Mouse (Mus musculus): ENCODE measurements at regions not wholly inside any gene's neighbourhood (a gene's known extent, or its start where the extent isn't known, plus 50 kb on each side); places are given as distances from the start of the nearest gene placed in this dataset.

DNA sequence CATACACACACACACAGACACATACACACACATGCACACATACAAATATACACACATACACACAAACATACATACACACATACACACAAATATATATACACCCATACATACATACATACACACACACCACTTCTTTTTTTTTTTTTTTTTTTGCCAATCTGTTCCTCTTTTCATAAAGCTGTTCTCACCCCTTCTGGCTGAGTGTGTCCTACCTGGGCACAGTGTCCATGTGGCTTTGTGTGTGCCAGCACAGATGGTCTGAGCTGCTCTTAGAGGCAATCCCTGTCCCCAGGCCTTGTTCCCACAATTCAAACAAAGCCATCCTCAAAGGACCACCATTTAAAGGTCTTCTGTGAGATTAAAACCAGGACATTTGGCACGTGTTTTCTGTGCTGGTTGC is 127.6 kb upstream of the Prep start:
- no peak for DNase-seq

DNA sequence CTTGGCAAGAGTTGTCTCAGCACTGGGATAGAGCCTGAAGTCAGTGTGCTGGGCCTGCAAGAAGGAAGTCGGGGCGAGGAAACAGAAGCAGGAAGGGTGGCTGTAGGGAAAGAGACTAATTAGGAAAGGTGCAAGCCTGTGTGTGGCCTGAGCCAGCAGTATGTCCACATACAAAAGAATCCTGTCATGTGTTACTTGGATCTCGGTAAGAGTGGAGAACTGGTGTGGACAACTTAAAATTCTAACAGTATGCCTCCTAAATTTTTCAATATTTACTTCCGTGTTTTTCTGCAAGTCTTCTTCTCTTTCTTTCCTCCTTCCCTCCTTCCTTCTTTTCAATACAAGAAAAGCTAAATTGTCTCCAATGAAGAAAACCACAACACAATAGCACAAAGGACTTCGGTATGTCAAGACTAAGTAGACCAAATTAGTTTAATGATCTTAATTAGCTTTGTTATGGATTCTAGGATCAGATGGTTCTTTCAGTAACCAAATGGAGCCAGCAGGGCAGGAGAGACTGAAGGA is 130.0 kb upstream of the Prep start:
- DNase-seq = no peak

DNA sequence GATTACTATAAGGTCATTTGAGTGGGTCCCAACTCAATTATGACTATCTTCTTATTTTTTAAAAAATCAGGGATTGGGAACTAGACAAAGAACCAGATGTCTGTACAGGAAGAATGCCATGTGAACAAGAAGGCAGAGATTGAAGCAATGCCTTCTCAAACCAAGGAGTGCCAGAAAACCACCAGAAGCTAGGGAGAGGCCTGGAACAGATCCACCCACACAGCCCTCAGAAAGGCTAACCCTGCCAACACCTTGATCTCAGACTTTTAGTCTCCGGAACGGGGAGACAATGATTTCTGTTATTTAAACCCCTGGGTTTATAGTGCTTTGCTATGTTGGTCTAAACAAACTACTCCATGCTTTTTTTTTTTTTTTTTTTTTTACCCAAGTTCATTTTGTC is 136.2 kb upstream of the Prep start:
- no peak for DNase-seq

DNA sequence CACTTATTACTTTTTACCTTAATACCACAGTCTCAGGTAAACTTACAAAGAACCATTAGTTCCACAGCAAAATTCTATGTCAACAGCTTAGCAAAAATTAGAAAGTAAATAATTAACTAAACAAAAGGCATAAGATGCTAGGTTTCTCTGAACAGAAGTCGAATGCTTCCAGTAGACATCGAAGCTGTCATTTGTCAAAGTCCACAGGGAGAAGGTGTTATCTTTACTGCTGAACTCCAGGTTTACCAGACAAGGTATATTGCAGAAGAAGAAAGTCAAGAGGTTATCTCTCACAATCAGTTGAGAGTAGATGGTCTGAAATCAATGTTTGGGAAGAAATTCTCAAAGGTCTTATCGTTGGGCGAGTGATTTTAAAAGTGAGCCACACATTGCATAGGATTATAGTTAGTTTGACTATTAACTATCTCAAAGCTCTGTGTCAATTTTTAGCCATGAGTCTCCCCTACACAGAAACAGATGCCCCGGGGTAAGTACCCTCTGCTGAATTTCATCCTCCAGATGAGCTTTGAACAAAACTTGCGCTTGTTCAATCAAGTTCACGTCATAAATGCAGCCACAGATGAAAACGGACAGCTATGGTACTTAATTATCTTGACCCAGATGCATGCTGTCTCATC is 153.1 kb upstream of the Prep start:
- no peak for DNase-seq

DNA sequence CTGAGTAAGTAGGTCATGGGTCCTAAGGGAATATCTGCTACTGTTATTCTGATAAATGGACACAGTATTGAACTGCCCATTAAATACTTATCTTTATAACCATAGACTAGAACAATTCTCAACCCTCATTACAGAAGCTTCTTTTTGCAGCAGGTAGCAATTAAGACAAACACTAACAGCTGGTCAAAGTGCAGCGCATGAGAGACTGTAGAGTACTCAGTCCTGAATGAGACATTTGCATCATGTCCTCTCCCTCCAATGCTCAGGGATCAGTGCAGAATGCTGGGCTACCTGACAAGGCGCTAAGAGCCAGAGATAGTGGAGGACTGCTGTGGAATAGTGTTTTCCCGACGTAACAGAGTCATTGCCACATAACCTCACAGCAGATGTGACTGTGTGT is 162.5 kb upstream of the Prep start:
- no peak for DNase-seq

DNA sequence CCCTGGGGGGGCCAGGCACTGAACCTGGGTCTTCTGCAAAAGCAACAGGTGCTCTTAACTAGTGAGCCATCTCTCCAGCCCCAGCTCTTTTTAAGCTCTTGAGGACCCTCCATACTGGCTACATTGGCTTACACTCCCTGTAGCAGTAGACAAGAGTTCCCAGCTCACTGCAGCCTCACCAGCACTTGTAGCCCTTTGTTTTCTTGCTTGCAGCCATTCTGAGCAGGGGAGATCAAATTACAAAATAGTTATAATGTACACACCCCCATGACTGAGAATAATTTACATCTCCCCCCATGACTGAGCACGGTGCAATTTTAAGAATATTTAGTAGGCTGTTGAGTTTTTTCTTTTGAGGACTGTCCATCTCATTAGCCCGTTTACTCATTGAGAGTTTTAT is 165.8 kb upstream of the Prep start:
- no peak for DNase-seq

DNA sequence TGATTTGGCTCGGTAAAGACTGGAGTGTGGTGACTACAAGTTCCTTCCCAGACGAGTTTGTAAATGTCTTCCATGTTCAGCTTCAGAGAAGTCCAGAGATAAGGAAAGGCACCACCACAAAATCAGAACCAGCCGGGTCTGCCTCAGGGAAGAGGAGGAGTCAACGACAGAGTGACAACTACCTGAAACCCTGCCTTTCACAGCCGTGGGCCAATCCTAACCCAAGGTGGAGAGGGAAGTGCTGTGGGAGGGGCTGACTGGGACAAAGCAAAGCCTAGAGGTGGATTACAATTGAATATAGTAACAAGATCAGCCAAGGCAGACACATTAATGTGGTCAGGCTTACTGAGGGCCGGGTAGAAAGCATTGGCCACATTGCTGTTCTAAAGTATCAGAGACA is 174.9 kb upstream of the Prep start:
- no peak for DNase-seq

DNA sequence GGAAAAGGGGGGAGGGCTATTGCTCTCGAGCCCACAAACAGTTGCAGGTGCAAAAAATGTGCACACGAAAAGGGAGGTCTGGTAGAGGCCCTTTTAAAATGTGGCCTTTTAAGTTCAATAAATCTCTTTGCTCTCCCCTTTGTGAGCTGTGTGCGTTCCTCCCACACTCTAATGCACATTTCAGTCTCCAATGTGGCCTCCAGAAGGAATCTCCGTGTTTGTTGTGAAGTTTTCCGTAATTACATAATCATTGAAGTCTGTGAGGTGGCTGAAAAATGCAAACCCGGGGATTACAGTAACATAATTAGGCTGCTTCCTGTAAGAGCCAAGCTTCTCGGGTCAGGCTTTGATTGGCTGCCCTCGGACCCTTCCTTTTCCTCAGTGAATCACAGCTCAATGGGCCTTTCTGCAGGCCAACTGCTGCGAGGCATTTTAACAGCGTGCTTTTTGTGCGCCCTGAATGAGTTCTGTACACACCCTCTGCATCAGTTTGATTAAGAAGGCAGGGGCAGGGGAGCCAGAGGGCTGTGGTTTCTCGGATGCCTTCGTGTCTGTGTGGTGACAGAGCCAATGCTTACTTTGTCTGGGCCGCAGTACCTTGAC is 179.8 kb upstream of the Prep start:
- no peak for DNase-seq

DNA sequence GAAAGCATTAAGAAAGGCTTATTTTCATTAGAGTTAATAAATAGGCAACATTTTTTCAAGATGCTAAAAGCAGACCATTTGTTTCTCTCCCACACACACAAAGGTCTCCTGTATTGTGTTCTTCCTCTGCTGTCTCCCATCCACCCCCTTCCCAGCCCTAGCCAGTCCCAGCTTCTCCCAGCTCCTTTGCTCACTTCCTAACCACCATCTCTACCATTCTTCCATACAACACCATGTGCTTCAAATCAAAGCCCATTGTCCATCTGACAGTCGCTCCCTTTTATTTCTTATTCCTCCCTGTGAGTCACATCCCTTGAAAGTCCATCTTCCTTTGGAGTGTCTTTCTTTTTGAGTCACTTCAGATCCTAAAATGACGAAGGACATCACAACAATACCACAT is 185.0 kb upstream of the Prep start:
- DNase-seq = no peak

DNA sequence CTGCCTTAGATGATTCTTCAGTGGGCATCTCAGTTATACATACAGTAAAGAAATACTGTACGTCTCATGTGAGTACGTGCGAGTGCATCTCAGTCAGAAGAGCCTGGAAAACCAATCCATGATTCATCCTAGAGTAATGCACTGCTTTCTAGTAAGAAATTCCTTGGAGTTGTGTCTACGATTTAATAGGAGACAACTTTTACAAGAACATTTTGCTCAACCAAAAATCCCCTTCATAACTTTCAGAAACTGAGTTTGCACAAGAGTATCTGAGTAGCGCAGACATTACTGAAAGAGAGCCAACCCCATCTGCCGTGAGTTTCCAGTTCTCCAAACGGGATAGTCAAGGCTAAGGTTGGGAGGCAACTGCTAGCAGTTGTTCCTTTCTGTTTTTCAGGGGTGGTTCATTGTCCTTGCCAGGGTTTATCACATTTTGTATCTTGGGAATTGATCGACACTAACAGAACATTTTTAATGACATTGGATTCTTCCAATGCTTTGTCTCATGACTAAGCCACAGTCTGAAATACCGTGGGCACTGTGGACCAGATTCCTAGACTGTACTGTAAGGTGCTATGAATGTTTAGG is 189.8 kb upstream of the Prep start:
- no peak for DNase-seq

DNA sequence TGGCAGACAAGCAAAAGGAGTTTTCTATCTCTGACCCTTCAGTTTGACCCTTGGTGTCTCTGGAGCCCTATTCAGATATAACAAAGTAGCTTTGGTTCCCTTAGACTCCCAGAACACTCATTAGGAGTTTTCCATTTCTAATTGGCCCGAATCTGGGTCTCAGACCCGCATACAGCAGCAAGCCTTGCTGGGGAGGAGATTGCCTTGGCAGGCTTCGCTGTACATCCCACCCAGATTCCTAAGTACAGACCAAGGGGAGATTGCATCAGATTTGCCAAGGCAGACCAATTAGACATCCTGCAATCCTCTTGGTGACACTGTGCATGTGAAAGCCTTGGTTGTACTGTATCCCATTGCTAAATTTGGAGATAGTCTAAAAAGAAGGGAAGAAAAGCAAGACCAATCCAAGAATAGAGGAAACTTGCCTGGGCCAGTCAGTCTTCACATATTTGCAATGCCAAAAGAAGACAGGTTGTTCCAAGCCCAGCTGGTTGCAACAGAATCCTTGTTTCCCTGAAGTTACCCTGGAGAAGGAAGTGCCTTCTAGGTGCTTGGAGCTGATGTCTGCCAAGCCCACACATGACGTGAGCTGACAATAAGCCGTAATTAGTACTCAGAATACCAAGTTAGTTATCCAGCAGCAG is 193.2 kb upstream of the Prep start:
- DNase-seq = peak; percentile 8

DNA sequence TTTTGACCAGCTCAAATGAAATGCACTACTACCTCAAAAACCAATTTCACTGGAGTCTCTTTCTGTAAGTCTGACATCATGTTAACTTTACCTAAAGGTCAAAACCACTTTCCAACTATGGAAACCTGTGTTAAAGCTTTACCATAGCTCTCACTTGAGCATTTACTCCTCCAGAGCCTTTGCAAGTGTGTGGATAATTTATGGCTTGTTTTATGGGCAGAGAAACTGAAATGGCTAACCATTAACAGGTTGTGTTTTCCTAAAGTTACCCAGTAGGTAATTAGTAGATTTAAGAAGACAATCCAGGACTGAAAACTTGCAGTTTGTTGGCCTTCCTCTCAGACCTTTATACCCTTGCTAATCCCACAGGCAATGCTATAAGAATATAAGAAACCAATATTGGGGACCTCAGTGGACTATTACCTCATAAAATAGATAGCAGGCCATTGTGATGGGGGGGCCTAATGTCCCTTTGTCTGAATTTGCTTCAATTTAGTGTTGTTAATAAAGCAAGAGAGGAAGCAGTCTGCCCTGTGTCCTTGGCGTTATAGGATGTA is 202.7 kb upstream of the Prep start:
- DNase-seq = no peak

DNA sequence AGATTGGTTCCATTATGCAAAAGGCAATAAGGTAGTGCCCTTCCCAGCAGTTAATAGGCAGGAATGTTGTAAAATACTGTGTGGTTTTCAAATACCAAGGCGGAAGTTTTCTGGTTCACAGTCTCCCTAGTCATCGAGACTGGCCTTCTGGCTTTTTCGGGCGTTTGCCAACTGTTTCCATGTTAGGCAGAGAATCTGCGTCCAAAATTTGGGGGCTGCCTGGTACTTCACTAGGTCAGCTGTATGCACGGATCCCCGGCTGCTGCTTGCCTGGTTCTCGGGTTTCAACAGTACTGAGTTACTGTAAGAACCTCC is 204.7 kb upstream of the Prep start:
- no peak for DNase-seq

DNA sequence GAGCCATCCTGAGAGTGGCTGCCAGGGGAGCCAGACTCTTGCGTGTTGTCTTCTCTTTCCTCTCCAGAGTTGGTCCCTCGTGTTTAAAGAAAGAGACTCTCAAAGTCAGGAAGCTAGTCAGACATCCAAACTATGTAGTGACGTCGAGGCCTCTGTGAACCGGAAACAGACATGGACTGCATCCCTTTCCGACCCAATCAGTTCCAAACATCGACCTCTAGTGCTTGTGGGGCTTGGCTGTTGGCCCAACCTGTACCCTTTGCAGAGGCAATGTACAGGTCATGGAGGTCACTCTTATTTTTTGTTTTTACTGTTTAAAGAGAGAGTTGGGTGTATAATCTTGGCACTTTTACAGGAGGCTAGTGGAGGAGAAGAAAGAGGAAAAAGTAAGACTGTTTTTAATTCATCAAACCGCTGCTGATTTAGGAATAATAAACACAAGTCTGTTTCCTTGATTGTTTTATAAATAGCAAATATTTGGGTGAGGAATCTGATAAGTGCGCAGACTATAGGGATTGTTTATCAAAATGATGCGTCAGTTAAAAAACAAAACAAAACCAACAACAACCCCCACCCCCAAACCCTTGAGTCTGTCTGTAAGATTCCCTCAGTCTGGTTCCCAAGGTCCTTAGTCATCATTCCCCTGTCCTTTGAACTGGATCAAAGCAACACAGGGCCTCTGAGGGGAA is 205.2 kb upstream of the Prep start:
- DNase-seq = no peak

DNA sequence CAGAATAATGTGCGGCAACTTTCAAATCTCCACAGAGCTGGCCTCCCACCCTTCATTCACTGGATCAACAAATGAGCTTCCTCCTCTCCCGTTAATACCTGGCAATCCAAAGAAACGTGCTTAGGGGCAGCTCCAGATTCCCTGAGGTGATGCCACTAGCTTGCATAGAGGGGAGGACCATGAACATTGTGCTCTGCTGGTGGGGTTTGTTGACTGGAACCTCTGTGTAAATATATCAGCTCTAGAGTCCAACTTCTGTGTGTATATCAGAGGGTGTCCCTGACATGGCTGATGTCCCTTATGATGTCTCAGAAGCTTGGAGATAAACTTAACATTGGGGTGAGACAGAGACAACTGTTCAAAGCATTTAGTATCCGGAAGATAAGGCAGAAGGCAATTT is 209.6 kb upstream of the Prep start:
- DNase-seq = no peak

DNA sequence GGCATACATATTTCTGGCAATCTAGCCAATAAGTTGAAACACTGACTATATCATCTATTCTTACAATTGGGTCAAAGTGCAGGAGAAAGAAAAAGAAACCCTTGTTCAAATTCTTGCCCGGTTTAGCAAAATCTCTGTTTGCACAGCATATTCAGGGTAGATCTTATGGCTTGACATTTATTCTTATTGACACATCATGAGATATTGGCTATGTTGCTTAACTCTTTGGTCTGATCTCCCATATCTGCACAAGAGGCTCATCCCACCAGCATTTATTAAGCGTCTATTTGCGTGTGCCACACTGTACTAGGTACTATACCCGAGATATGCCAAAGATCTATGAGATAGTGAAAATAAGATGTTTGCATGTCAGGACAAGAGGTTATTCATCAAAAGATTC is 212.9 kb upstream of the Prep start:
- DNase-seq = no peak

DNA sequence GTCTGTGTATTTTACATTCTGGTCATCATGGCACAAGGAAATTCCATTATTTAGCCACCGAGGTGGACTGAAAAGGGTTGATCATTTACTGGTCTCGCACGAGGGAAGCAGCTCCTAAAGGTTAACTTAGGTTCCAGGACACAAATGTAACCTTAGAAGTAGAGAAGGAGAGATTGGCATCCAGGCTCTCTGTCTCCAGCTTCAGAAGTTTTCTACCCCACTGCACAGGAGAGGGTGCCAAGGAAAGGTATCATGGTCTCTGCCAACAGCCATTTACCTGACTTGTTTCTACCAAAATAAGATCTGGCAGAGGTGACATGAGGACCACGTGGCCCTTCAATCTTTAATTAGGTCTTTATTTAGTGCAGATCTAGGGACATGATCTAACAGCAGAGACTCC is 218.0 kb upstream of the Prep start:
- DNase-seq = no peak

DNA sequence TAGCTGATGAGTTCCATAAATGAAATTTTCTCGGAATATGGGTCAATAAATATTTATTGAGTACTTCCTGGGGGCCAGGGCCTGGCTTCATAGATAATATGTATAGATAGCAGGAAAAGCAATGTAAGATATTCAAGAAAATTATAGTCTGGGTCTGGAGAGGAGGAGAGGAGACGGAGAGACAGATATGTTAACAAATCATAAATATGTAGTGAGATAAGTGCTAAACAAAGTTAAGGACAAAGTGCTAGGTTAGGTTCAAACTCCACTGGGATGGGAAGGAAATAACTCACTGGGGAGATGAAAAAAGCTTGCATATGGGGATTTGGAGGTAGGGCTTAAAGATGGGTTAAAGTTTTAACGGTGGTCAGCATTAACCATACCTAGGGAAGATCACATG is 220.2 kb upstream of the Prep start:
- DNase-seq = no peak

DNA sequence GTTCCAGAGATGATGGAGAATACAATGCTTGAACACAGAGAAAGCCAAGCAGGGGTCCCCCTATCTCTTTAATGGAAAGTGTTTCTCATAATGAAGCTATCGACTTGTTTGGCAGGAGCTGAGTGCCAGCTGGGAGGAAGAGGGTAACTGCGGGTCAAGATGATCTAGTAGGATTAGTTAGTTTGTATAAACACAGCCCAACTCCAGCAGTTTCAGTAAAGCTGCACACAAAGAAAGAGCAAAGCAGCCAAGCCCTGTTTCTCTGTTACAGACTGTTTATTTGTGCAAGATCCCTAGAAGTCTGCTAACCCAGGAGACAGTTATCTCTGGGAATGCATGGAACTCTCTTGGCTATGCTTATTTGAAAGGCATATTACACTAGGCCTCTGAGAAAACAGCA is 220.9 kb upstream of the Prep start:
- DNase-seq = no peak

DNA sequence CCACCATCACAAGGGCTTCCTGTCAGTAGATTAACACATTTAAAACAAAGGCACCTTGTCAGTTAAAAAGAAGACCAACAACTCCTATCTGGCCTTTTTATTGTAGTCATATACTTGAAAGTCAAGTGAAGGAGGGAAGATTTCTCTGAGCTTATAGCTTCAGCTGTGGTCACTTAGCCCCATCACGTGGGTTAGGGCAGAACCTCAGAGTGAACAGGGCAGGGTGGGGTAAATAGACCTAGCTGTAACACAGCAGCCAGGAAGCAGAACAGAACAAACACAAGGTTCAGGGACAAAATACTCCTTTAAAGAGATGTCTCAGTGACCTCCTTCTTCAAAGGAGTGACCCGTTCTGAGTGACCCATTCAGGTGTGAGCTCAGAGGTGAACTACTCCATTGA is 226.6 kb upstream of the Prep start:
- DNase-seq = no peak

DNA sequence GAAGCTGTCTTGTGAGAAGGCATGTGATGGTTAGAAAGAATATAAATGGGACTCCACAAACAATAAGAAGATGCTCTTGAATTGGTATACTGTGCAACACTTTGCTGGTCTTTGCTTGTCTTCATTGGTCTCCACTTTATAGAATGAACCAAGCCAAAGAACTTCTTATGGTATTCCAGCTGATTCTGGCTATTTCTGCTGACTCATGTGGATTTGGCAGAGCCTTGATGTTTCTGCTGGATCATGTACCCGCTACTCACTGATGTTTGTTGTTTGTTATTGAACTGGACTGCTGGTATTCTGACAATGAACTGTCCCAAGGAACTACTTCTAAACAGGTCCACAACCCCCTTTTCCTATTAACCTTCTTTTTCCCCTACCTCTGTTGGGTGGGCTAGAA is 234.5 kb upstream of the Prep start:
- DNase-seq = no peak

DNA sequence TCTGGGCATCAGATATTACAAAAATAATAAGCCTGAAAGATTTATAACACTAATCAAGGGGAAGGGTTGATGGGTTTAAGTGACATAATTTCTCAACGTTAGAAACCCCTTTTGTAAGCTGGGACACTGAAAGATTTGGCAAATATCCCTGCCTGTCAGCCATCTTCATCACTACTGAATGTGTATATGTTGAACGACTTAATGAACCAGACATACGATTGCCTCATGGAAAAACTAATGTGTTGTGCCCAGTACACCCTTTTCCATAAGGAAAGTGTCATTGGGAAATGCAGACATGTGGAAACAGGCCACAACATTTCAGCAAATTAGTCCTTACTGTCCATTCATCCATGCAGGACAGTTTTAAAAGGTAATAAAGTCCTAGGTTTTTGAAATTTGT is 240.7 kb upstream of the Prep start:
- DNase-seq = no peak

DNA sequence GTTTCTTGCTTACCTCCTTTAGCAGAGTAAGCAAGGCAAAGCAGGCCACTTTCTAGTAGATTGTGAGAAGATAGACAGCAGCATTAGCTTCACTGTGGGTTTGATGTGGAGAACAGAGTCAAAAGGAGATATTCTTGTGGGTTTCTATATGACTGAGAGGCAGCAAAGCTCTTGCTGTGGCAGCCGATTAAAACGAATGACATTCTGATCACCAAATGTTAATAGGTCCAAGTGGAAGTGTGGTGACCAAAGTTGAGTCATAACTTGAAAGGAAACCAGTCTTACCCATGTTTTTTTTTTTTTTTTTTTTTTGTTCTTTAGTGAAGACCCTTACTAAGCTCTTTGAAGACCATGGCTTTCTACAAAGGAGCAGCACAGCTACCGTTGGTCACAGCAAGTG is 245.3 kb upstream of the Prep start:
- no peak for DNase-seq

DNA sequence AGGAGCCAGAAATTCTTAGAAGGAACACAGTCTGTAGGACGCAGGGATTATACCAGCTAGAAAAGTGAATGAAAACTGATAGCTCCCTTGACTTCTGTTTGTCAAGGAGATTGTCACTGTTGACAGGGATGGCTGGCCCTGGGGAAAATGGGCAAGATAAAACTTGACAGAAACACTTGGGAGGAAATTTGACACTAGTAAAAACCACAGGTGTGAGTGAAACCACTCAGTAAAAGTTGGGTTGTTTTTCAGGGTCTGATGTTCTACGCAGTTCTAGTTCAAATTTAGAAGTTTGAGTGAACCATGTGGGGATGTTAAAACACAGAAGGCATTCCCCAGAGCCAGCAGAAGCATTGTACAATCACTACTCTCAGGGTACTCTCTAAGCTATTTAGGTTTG is 246.6 kb upstream of the Prep start:
- no peak for DNase-seq

Data from right cerebral cortex, postnatal 25 days (tissue).